Mouse (Mus musculus): ENCODE data around the gene Gm7694.

The Gm7694 gene

GRCm38 (mm10) chr1:170303103-170303502 lies 3.0 kb downstream of the Gm7694 start:
- DNase-seq (ENCODE audit: low read depth, low spot score) = no peak
- H3K27me3 ChIP-seq (ENCODE audit: control insufficient read depth, insufficient read depth, low read length, poor library complexity, severe bottlenecking) = no peaks in the 10 kb centered on the region
- H3K36me3 ChIP-seq (ENCODE audit: control insufficient read depth, insufficient read depth, low read length, poor library complexity, severe bottlenecking) = no peaks in the 10 kb centered on the region

GRCm38 (mm10) chr1:170302456-170302855 lies 3.7 kb downstream of the Gm7694 start:
- H3K27me3 ChIP-seq (ENCODE audit: control insufficient read depth, insufficient read depth, low read length, poor library complexity, severe bottlenecking) = no peaks in the 10 kb centered on the region
- no peak for DNase-seq (ENCODE audit: low read depth, low spot score)
- no peaks in the 10 kb centered on the region for H3K36me3 ChIP-seq (ENCODE audit: control insufficient read depth, insufficient read depth, low read length, poor library complexity, severe bottlenecking)

- Histone ChIP-seq H3K27me3 (ENCODE audit: control insufficient read depth, insufficient read depth, low read length, poor library complexity, severe bottlenecking) (no peaks in the 10 kb centered on the region), H3K36me3 (ENCODE audit: control insufficient read depth, insufficient read depth, low read length, poor library complexity, severe bottlenecking) (no peaks in the 10 kb centered on the region)
- no peak for DNase-seq (ENCODE audit: low read depth, low spot score)
These were observed 4.4 kb downstream of the Gm7694 start for GRCm38 (mm10) chr1:170301686-170302085.

GRCm38 (mm10) chr1:170299496-170299895 lies 6.6 kb downstream of the Gm7694 start:
- Histone ChIP-seq H3K27me3 (ENCODE audit: control insufficient read depth, insufficient read depth, low read length, poor library complexity, severe bottlenecking) (no peaks in the 10 kb centered on the region), H3K36me3 (ENCODE audit: control insufficient read depth, insufficient read depth, low read length, poor library complexity, severe bottlenecking) (no peaks in the 10 kb centered on the region)
- DNase-seq (ENCODE audit: low read depth, low spot score) = no peak

GRCm38 (mm10) chr1:170294786-170295570 lies 11.2 kb downstream of the Gm7694 start:
- H3K27me3 ChIP-seq (ENCODE audit: control insufficient read depth, insufficient read depth, low read length, poor library complexity, severe bottlenecking) = no peaks in the 10 kb centered on the region
- no peak for DNase-seq (ENCODE audit: low read depth, low spot score)
- no peaks in the 10 kb centered on the region for H3K36me3 ChIP-seq (ENCODE audit: control insufficient read depth, insufficient read depth, low read length, poor library complexity, severe bottlenecking)

- H3K27me3 ChIP-seq (ENCODE audit: control insufficient read depth, insufficient read depth, low read length, poor library complexity, severe bottlenecking) = no peaks in the 10 kb centered on the region
- no peak for DNase-seq (ENCODE audit: low read depth, low spot score)
- H3K36me3 ChIP-seq (ENCODE audit: control insufficient read depth, insufficient read depth, low read length, poor library complexity, severe bottlenecking) = no peaks in the 10 kb centered on the region
These were observed 12.9 kb downstream of the Gm7694 start for GRCm38 (mm10) chr1:170293257-170293656.

GRCm38 (mm10) chr1:170292239-170292951 lies 13.7 kb downstream of the Gm7694 start:
- Histone ChIP-seq H3K27me3 (ENCODE audit: control insufficient read depth, insufficient read depth, low read length, poor library complexity, severe bottlenecking) (no peaks in the 10 kb centered on the region), H3K36me3 (ENCODE audit: control insufficient read depth, insufficient read depth, low read length, poor library complexity, severe bottlenecking) (no peaks in the 10 kb centered on the region)
- DNase-seq (ENCODE audit: low read depth, low spot score) = no peak

- DNase-seq (ENCODE audit: low read depth, low spot score) = peak; percentile 3
- no peaks in the 10 kb centered on the region for H3K36me3 ChIP-seq (ENCODE audit: control insufficient read depth, insufficient read depth, low read length, poor library complexity, severe bottlenecking)
- no peaks in the 10 kb centered on the region for H3K27me3 ChIP-seq (ENCODE audit: control insufficient read depth, insufficient read depth, low read length, poor library complexity, severe bottlenecking)
These were observed 23.6 kb downstream of the Gm7694 start for GRCm38 (mm10) chr1:170282415-170283129.

- no peaks in the 10 kb centered on the region for H3K36me3 ChIP-seq (ENCODE audit: control insufficient read depth, insufficient read depth, low read length, poor library complexity, severe bottlenecking)
These were observed 29.1 kb downstream of the Gm7694 start, which contains the start of gene Sh2d1b1 for GRCm38 (mm10) chr1:170277016-170277415. Gene Sh2d1b1, plus strand, starts transcription at chr1:170277320.

GRCm38 (mm10) chr1:170273252-170273651 lies 32.9 kb downstream of the Gm7694 start:
- Histone ChIP-seq H3K36me3 (ENCODE audit: control insufficient read depth, insufficient read depth, low read length, poor library complexity, severe bottlenecking) (no peaks in the 10 kb centered on the region), H3K27me3 (ENCODE audit: control insufficient read depth, insufficient read depth, low read length, poor library complexity, severe bottlenecking) (no peaks in the 10 kb centered on the region)
- no peak for DNase-seq (ENCODE audit: low read depth, low spot score)

More at GRCm38 (mm10) chr1:170277016-170277415, 29.1 kb downstream of the Gm7694 start, which contains the start of gene Sh2d1b1:
- no peaks in the 10 kb centered on the region for H3K27me3 ChIP-seq (ENCODE audit: control insufficient read depth, insufficient read depth, low read length, poor library complexity, severe bottlenecking)
- DNase-seq (ENCODE audit: low read depth, low spot score) = peak; percentile 3

- peak; percentile 9 for DNase-seq (ENCODE audit: low read depth, low spot score)
- Histone ChIP-seq H3K27me3 (ENCODE audit: control insufficient read depth, insufficient read depth, low read length, poor library complexity, severe bottlenecking) (no peaks in the 10 kb centered on the region), H3K36me3 (ENCODE audit: control insufficient read depth, insufficient read depth, low read length, poor library complexity, severe bottlenecking) (no peaks in the 10 kb centered on the region)
These were observed 35.4 kb downstream of the Gm7694 start for GRCm38 (mm10) chr1:170270696-170271095.

- Histone ChIP-seq H3K27me3 (ENCODE audit: control insufficient read depth, insufficient read depth, low read length, poor library complexity, severe bottlenecking) (no peaks in the 10 kb centered on the region), H3K36me3 (ENCODE audit: control insufficient read depth, insufficient read depth, low read length, poor library complexity, severe bottlenecking) (no peaks in the 10 kb centered on the region)
- DNase-seq (ENCODE audit: low read depth, low spot score) = no peak
These were observed 35.9 kb downstream of the Gm7694 start for GRCm38 (mm10) chr1:170270281-170270680.

GRCm38 (mm10) chr1:170255560-170255910 lies 50.6 kb downstream of the Gm7694 start:
- no peaks in the 10 kb centered on the region for H3K36me3 ChIP-seq (ENCODE audit: control insufficient read depth, insufficient read depth, low read length, poor library complexity, severe bottlenecking)
- peak; percentile 84 for DNase-seq (ENCODE audit: low read depth, low spot score)
- no peaks in the 10 kb centered on the region for H3K27me3 ChIP-seq (ENCODE audit: control insufficient read depth, insufficient read depth, low read length, poor library complexity, severe bottlenecking)

- Histone ChIP-seq H3K36me3 (ENCODE audit: control insufficient read depth, insufficient read depth, low read length, poor library complexity, severe bottlenecking) (no peaks in the 10 kb centered on the region), H3K27me3 (ENCODE audit: control insufficient read depth, insufficient read depth, low read length, poor library complexity, severe bottlenecking) (no peaks in the 10 kb centered on the region)
- DNase-seq (ENCODE audit: low read depth, low spot score) = no peak
These were observed 51.1 kb downstream of the Gm7694 start for GRCm38 (mm10) chr1:170254893-170255559.

Data from splenic B cell, adult 2 months (primary cell).